Mouse (Mus musculus): ENCODE results near the gene Tac2.

DNA sequence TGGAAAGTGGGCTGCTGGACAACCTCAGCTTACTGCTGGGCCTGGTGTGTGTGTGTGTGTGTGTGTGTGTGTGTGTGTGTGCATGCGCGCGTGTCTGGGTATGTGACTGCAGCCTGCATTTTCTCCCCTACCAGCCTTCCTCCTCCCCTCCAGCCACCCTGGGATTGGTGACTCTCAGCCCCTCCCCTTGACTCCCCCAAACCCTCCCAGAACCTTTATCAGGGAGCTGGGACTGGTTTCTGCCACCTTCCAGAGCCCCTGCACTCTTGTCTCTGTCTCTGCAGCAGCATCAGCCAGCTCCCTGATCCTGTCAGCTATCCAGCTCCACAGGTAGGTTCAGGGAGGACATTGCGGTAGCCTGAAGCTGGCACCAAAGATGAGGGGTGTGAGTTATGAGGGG, 858 bp downstream of the Tac2 start:
- no peak for TF ChIP-seq CTCF (IDR thresholded peaks at IDR 0.05; ENCODE audit: low read depth)
- TF ChIP-seq EP300 (IDR thresholded peaks at IDR 0.05; ENCODE audit: low read depth) = no peak
